Mouse (Mus musculus): ENCODE results near the gene Slc30a1.

DNA sequence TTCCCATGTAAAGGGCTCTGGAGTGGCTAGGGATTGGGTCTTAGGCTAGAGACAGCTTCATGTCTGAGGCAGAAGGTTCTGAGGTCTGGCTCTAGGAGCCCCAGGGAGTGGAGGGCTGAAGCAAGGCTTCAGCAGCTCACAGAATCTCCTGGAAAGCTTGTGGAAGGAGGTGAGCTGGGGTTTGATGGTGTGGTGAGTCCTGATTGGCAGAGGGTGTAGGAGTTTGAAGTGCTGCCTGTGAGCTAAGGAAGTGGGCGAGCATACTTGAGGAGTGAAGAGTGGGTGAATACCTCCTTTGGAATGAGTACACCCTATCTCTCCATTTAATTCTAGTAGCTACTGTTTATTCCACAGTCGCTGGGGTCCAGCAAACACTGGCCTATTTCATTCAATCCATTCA, 44.0 kb downstream of the Slc30a1 start:
- no peak for TF ChIP-seq CTCF (IDR thresholded peaks at IDR 0.05; ENCODE audit: low read depth, low read length)
- no peak for TF ChIP-seq GATA1 (IDR thresholded peaks at IDR 0.05; ENCODE audit: borderline replicate concordance, low read length)
